Mouse (Mus musculus): ENCODE data around the gene Tet3. TPM values are rescaled to one million over a fixed set of nuclear protein-coding genes. Genes with fewer than 3 reads are reported as not detected.

Tet3 gene
- polyA plus RNA-seq, 1 experiment from 2014 or later, result 40.1 TPM

DNA sequence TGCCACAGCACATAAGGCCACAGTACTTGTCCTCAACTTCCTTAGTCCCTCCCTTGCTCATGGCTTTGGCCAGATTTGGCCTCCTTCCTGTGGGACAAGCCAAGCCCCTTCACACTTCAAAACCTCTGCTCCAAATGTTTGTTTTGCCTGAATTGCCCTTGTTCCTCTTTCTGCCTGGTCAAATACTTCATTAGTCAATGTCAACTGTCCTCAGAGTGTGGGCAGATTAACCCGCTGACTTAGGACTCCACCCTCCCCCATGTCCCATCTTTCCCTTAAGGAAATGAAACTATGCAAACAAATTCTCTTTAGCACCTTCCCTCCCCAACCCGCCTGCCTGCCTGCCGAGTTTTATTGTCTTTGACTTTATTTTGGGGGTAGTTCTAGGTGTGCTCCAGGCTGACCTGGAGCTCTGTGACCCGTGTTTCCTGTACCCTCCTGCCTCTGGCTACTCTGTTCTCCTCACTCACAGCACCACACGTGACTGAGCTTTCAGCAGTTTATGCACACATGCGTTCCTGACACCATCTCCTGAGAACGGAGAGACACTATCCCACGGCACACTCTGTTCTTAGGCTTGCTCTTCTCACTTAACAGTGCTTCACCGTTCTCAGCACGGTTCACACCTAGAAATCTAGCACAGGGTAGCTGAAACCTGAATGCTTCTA, 23.7 kb upstream of the Tet3 start:
- no peaks in the 10 kb centered on the region for H3K27me3 ChIP-seq (replicated peaks; ENCODE audit: control insufficient read depth, insufficient read depth, low read length)
- H3K4me2 ChIP-seq (ENCODE audit: low read length), result no peak overlapping the region
- no peak for ATAC-seq (replicated peaks; ENCODE audit: low FRiP score, low TSS enrichment, low read depth)
- H3K4me3 ChIP-seq (ENCODE audit: low read depth, low read length), result no peak overlapping the region
- no peak for DNase-seq (ENCODE audit: low spot score)
- 55% methylated on average over 10 of the region's 10 CpGs for WGBS
- no peaks in the 10 kb centered on the region for H3K4me1 ChIP-seq (replicated peaks; ENCODE audit: control insufficient read depth, insufficient read depth, low read length)
- no peak overlapping the region for H3K27ac ChIP-seq (ENCODE audit: low read depth)
- peaks cover 69% of the 10 kb centered on the region for H3K36me3 ChIP-seq (ENCODE audit: control insufficient read depth, insufficient read depth, low read length)
- H3K9me3 ChIP-seq (ENCODE audit: control insufficient read depth, low read length), result no peaks in the 10 kb centered on the region
- H3K9ac ChIP-seq (ENCODE audit: low read length), result no peak overlapping the region

DNA sequence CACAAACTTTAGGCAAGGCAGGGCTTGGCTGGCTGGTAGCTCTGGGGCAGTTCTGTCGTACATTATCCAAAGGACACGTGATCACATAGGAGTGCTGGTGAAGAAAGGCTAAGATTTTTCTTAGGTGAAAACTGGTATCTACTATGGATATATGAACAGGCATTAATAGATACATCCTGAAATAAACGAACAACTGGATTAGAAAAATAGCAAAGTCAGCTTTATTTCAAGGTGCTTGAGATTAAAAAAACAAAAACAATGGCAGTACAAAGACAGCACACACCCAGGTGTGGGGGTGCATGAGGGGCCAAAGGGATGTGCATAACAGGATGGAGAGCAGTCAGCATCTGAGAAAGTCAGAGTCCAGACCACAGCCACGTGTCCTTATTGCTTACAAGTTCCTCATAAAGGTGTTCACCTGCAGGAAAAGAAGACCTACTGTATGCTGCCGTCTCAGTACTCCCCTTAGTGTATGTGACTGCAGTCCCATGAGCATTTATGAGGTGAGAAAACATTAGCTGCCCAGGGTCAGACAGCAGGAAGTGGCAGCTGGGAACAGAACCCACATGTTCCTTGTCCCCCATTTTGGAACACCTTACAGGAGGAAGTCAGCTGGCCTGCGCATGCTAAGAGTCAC, 21.3 kb upstream of the Tet3 start:
- H3K9me3 ChIP-seq (ENCODE audit: control insufficient read depth, low read length), result no peaks in the 10 kb centered on the region
- no peak overlapping the region for H3K4me3 ChIP-seq (ENCODE audit: low read depth, low read length)
- H3K36me3 ChIP-seq (ENCODE audit: control insufficient read depth, insufficient read depth, low read length), result peaks cover 46% of the 10 kb centered on the region
- no peak overlapping the region for H3K9ac ChIP-seq (ENCODE audit: low read length)
- no peak overlapping the region for H3K4me2 ChIP-seq (ENCODE audit: low read length)
- WGBS, result 91% methylated on average over 6 of the region's 6 CpGs
- no peaks in the 10 kb centered on the region for H3K27me3 ChIP-seq (replicated peaks; ENCODE audit: control insufficient read depth, insufficient read depth, low read length)
- no peaks in the 10 kb centered on the region for H3K4me1 ChIP-seq (replicated peaks; ENCODE audit: control insufficient read depth, insufficient read depth, low read length)
- no peak for ATAC-seq (replicated peaks; ENCODE audit: low FRiP score, low TSS enrichment, low read depth)
- DNase-seq (ENCODE audit: low spot score), result no peak
- H3K27ac ChIP-seq (ENCODE audit: low read depth), result no peak overlapping the region

DNA sequence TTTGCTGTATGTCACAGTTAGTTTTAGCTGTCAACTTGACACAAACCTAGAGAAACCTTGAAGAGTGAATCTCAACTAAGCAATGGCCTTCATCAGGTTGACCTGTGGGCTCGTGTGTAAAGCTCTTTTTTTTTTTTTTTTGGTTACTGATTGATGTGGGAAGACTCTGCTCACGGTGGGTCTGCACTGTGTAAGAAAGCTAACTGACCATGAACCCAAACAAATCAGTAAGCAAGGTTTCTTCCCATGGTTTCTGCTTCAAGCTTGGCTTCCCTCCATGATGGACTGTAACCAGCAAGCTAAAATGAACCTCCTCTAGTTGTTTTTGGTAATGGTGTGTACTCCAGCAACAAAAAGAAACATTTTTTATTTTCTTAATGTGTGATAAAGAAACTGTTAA, 20.3 kb upstream of the Tet3 start:
- Histone ChIP-seq H3K27ac (ENCODE audit: low read depth) (no peak overlapping the region), H3K4me1 (replicated peaks; ENCODE audit: control insufficient read depth, insufficient read depth, low read length) (no peaks in the 10 kb centered on the region), H3K9ac (ENCODE audit: low read length) (no peak overlapping the region), H3K4me3 (ENCODE audit: low read depth, low read length) (no peak overlapping the region), H3K9me3 (ENCODE audit: control insufficient read depth, low read length) (no peaks in the 10 kb centered on the region), H3K36me3 (ENCODE audit: control insufficient read depth, insufficient read depth, low read length) (peaks cover 36% of the 10 kb centered on the region), H3K4me2 (ENCODE audit: low read length) (no peak overlapping the region), H3K27me3 (replicated peaks; ENCODE audit: control insufficient read depth, insufficient read depth, low read length) (no peaks in the 10 kb centered on the region)
- DNase-seq (ENCODE audit: low spot score) (no peak), ATAC-seq (replicated peaks; ENCODE audit: low FRiP score, low TSS enrichment, low read depth) (no peak)
- WGBS, result 65% methylated on average over 2 of the region's 2 CpGs

DNA sequence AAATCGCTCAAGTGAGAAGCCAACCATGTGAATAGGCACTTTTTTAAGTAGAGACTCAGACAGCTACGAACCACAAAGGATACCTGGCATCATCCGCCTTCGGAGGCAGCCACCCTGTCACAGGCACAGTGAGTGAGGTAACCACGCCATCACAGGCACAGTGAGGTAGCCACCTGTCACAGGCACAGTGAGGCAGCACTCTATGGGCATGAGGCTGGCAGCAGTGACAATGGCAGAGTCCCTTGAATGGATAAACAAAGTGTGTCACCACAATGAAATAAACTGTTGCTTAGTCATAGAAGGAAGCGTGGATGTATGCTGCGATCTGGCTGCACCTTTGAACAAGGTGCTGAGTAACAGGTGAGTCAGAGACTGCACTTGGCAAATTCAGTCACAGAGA, 19.7 kb upstream of the Tet3 start:
- Histone ChIP-seq H3K36me3 (ENCODE audit: control insufficient read depth, insufficient read depth, low read length) (peaks cover 35% of the 10 kb centered on the region), H3K4me2 (ENCODE audit: low read length) (no peak overlapping the region), H3K4me1 (replicated peaks; ENCODE audit: control insufficient read depth, insufficient read depth, low read length) (no peaks in the 10 kb centered on the region), H3K27me3 (replicated peaks; ENCODE audit: control insufficient read depth, insufficient read depth, low read length) (no peaks in the 10 kb centered on the region), H3K27ac (ENCODE audit: low read depth) (no peak overlapping the region), H3K4me3 (ENCODE audit: low read depth, low read length) (no peak overlapping the region), H3K9me3 (ENCODE audit: control insufficient read depth, low read length) (no peaks in the 10 kb centered on the region), H3K9ac (ENCODE audit: low read length) (no peak overlapping the region)
- DNase-seq (ENCODE audit: low spot score), result no peak
- ATAC-seq (replicated peaks; ENCODE audit: low FRiP score, low TSS enrichment, low read depth), result no peak
- 96% methylated on average over 7 of the region's 7 CpGs for WGBS

DNA sequence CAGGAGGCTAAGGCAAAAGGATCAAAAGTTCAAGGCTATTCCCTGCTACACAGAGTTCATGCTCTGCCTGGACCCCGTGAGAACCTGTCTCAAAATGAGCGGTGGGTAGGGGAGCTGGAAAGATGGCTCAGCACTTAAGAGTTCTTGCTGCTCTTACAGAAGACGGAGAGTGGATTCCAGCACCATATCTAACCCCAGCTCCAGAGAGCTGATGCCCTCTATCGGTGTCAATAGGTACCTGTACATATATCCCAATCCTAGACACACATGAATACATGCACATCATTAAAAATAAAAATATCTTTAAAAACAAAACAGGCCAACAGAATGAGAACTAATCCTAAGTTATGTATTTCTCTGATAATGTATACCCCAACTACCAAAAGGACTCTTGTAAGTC, 19.3 kb upstream of the Tet3 start:
- DNase-seq (ENCODE audit: low spot score), result no peak
- H3K27ac ChIP-seq (ENCODE audit: low read depth), result no peak overlapping the region
- peaks cover 35% of the 10 kb centered on the region for H3K36me3 ChIP-seq (ENCODE audit: control insufficient read depth, insufficient read depth, low read length)
- H3K4me1 ChIP-seq (replicated peaks; ENCODE audit: control insufficient read depth, insufficient read depth, low read length), result no peaks in the 10 kb centered on the region
- H3K27me3 ChIP-seq (replicated peaks; ENCODE audit: control insufficient read depth, insufficient read depth, low read length), result no peaks in the 10 kb centered on the region
- no peaks in the 10 kb centered on the region for H3K9me3 ChIP-seq (ENCODE audit: control insufficient read depth, low read length)
- no peak overlapping the region for H3K4me2 ChIP-seq (ENCODE audit: low read length)
- no peak overlapping the region for H3K9ac ChIP-seq (ENCODE audit: low read length)
- no peak for ATAC-seq (replicated peaks; ENCODE audit: low FRiP score, low TSS enrichment, low read depth)
- WGBS, result 76% methylated on average over 4 of the region's 4 CpGs
- no peak overlapping the region for H3K4me3 ChIP-seq (ENCODE audit: low read depth, low read length)

DNA sequence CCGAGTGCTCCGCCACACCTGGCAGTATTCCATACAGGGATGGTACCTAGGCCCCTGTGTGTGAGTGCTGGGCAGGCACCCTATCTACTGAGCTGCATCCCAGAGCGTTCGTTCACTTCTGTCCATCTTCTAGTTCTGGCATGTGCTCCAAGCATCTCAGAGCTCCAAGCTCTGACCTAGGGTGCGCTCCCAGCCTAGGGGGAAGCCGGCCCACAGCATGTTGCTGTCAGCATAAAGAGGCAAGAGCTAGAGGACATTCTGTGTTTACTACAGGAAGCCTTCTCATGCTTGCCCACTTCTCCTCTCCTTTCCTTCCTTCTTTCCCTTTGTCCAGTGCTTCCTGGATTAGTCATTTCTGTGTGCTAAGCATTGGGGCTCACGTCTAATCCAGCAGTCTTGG, 16.5 kb upstream of the Tet3 start:
- no peak overlapping the region for H3K9ac ChIP-seq (ENCODE audit: low read length)
- H3K4me2 ChIP-seq (ENCODE audit: low read length), result no peak overlapping the region
- no peak overlapping the region for H3K4me3 ChIP-seq (ENCODE audit: low read depth, low read length)
- no peak overlapping the region for H3K27ac ChIP-seq (ENCODE audit: low read depth)
- no peak for DNase-seq (ENCODE audit: low spot score)
- no peaks in the 10 kb centered on the region for H3K4me1 ChIP-seq (replicated peaks; ENCODE audit: control insufficient read depth, insufficient read depth, low read length)
- H3K9me3 ChIP-seq (ENCODE audit: control insufficient read depth, low read length), result no peaks in the 10 kb centered on the region
- 69% methylated on average over 7 of the region's 7 CpGs for WGBS
- H3K36me3 ChIP-seq (ENCODE audit: control insufficient read depth, insufficient read depth, low read length), result peaks cover 19% of the 10 kb centered on the region
- H3K27me3 ChIP-seq (replicated peaks; ENCODE audit: control insufficient read depth, insufficient read depth, low read length), result no peaks in the 10 kb centered on the region
- no peak for ATAC-seq (replicated peaks; ENCODE audit: low FRiP score, low TSS enrichment, low read depth)

DNA sequence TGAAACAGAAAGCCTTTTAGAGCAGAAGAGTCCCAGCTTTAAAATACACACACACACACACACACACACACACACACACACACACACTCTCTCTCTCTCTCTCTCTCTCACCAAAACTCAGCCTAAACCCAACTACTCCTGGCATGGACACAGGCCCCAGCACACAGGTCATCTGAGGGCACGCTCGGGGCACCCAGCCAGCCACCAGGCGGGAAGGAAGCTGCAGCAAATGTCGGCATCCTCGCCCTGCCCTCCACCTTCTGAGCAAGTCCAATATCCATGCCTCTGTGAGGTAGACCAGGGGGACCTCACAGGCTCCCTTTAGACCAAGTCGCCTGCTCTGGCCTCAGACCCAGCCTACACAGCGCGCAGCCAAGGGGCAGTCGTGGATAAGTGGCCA, 14.4 kb upstream of the Tet3 start:
- Histone ChIP-seq H3K9me3 (ENCODE audit: control insufficient read depth, low read length) (no peaks in the 10 kb centered on the region), H3K27me3 (replicated peaks; ENCODE audit: control insufficient read depth, insufficient read depth, low read length) (no peaks in the 10 kb centered on the region), H3K27ac (ENCODE audit: low read depth) (no peak overlapping the region), H3K4me1 (replicated peaks; ENCODE audit: control insufficient read depth, insufficient read depth, low read length) (no peaks in the 10 kb centered on the region), H3K36me3 (ENCODE audit: control insufficient read depth, insufficient read depth, low read length) (no peaks in the 10 kb centered on the region), H3K4me3 (ENCODE audit: low read depth, low read length) (no peak overlapping the region), H3K9ac (ENCODE audit: low read length) (no peak overlapping the region), H3K4me2 (ENCODE audit: low read length) (no peak overlapping the region)
- WGBS, result 81% methylated on average over 9 of the region's 9 CpGs
- ATAC-seq (replicated peaks; ENCODE audit: low FRiP score, low TSS enrichment, low read depth) (no peak), DNase-seq (ENCODE audit: low spot score) (no peak)

DNA sequence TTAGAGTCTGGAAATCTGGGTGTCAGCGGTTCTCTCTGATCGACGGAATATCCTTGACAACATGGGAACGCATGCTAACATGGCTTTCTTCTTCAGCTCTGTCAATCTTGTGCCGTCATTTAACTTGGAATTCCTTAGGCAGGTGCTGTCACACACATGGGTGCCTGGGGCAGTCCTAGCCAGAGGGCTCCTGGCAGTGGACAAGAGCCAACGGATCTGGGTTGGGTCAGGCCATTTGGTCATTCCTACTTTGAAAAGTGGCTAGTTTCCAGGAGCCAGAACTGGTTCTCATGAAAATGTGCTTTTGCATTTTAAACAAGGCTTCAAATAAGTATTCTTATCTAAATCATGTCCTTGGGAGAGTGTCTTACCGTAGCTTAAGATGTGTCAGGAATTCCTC, 12.9 kb upstream of the Tet3 start:
- Histone ChIP-seq H3K4me2 (ENCODE audit: low read length) (no peak overlapping the region), H3K4me3 (ENCODE audit: low read depth, low read length) (no peak overlapping the region), H3K9ac (ENCODE audit: low read length) (no peak overlapping the region), H3K27me3 (replicated peaks; ENCODE audit: control insufficient read depth, insufficient read depth, low read length) (no peaks in the 10 kb centered on the region), H3K36me3 (ENCODE audit: control insufficient read depth, insufficient read depth, low read length) (no peaks in the 10 kb centered on the region), H3K27ac (ENCODE audit: low read depth) (no peak overlapping the region), H3K4me1 (replicated peaks; ENCODE audit: control insufficient read depth, insufficient read depth, low read length) (no peaks in the 10 kb centered on the region), H3K9me3 (ENCODE audit: control insufficient read depth, low read length) (no peaks in the 10 kb centered on the region)
- DNase-seq (ENCODE audit: low spot score), result no peak
- ATAC-seq (replicated peaks; ENCODE audit: low FRiP score, low TSS enrichment, low read depth), result no peak
- WGBS, result 88% methylated on average over 7 of the region's 7 CpGs

DNA sequence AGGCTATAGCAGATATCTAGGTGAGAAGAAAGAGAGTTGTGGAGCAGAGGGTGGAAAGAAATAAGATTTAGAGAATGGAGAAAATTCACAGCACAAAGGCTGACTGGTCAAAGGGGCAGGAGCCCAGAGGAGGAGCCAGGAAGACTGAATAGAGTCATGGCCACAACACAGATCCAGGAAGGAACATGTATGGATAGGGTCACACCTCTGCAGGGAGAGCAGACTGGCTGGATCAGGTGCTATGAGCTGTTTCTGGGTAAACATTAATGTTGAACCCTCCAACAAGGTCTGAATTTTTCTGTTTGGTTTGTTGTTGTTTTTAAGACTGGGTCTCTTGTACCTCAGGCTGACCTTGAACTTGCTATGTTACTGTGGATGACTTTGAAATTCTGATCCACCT, 5.1 kb upstream of the Tet3 start:
- Histone ChIP-seq H3K36me3 (ENCODE audit: control insufficient read depth, insufficient read depth, low read length) (no peaks in the 10 kb centered on the region), H3K27ac (ENCODE audit: low read depth) (no peak overlapping the region), H3K9me3 (ENCODE audit: control insufficient read depth, low read length) (no peaks in the 10 kb centered on the region)

More for the DNA sequence above, 5.1 kb upstream of the Tet3 start:
- no peak for DNase-seq (ENCODE audit: low spot score)
- H3K27me3 ChIP-seq (replicated peaks; ENCODE audit: control insufficient read depth, insufficient read depth, low read length), result no peaks in the 10 kb centered on the region
- no peak overlapping the region for H3K4me2 ChIP-seq (ENCODE audit: low read length)
- H3K4me1 ChIP-seq (replicated peaks; ENCODE audit: control insufficient read depth, insufficient read depth, low read length), result peaks cover 7% of the 10 kb centered on the region; the same call in 1 of the 2 replicates
- no peak overlapping the region for H3K4me3 ChIP-seq (ENCODE audit: low read depth, low read length)
- H3K9ac ChIP-seq (ENCODE audit: low read length), result no peak overlapping the region
- ATAC-seq (replicated peaks; ENCODE audit: low FRiP score, low TSS enrichment, low read depth), result no peak

Data from intestine, embryonic 14.5 days (tissue).